Mouse (Mus musculus) myocyte (in vitro differentiated cells): ENCODE data around the gene Rpl36al.

Experiments
- MYOG ChIP-seq, 3 experiments: IDR thresholded peaks; one replicate each; pipeline ENCODE4 v1.6.1; 2011; ENCODE audit warnings: control low read depth in 2 of 3, low read depth in 2 of 3, mild to moderate bottlenecking in 2 of 3; ENCODE audit not compliant: insufficient read length in 2 of 3, control insufficient read depth in 1 of 3, insufficient read depth in 1 of 3
- POLR2A ChIP-seq: IDR thresholded peaks from one replicate; pipeline ENCODE4 v1.6.1; 2011; ENCODE audit warnings: low read depth, mild to moderate bottlenecking, control low read depth, moderate library complexity; ENCODE audit not compliant: insufficient read length
- USF1 ChIP-seq: IDR thresholded peaks from one replicate; pipeline ENCODE4 v1.6.1; 2011; ENCODE audit warnings: low read depth, mild to moderate bottlenecking, control low read depth, moderate library complexity

GRCm38 (mm10) chr12:69159578-69159940 is 24.3 kb downstream of the Rpl36al start:
- TF ChIP-seq USF1 (no peak), MYOG (IDR thresholded peaks at IDR 0.05; ENCODE audit: control insufficient read depth in 1 of 3, insufficient read depth in 1 of 3, insufficient read length in 2 of 3, low read depth in 2 of 3) (no peak), POLR2A (no peak)
